Mouse (Mus musculus) frontal cortex, postnatal 14 days (tissue): ENCODE measurements at regions not wholly inside any gene's neighbourhood (a gene's known extent, or its start where the extent isn't known, plus 50 kb on each side); places are given as distances from the start of the nearest gene placed in this dataset.
A peak's percentile ranks its signal among the peaks of the same experiment; 100 is the strongest.
"Not testable (repeated sequence)": the region's sequence is repeated elsewhere in the genome, so short reads cannot be mapped to it uniquely, and the experiment has no call there.

Source experiments
- DNase-seq, 2 experiments: peaks; one replicate each; pipeline ENCODE4 v3.0.0; 2022; ENCODE audit warnings: low spot score in 2 of 2

DNA sequence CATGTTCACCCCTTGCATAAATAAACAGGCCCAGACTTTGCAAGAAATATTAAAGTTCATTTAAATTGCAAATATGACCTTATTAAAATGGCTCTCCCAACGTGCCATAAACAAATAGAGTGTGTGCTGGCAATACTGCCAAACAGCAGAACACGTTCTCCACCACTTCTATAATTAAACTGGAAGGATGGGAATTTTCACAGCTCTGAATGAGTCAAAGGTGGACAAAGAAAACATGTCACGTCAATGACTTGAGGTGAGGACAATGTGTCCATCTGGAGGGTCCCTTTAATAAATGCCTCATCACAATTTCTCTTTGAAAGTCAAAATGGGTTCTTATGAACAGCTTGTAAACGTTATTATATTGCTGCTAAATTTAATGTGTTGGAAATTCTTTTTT lies 114.8 kb downstream of the Galc start:
- DNase-seq = no peak

DNA sequence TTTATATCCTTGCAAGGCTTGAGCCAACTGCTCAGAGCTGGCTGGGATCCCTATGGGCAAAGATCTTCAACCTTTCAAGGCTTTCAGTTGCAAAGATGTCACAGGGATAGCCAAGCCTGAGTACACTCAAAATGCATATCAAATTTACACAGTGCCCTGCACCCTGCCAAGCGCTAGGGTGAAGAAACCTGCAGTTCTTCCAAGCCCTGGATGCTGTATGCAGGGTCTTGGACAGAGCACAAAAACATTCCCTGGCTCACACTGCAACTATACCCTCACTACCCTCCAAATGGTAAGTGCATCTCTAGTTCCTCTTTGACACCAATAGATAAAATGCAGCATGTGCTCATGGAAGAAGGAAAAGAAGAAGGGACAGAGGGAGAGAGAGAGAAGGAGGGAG lies 116.1 kb downstream of the Galc start:
- no peak for DNase-seq

DNA sequence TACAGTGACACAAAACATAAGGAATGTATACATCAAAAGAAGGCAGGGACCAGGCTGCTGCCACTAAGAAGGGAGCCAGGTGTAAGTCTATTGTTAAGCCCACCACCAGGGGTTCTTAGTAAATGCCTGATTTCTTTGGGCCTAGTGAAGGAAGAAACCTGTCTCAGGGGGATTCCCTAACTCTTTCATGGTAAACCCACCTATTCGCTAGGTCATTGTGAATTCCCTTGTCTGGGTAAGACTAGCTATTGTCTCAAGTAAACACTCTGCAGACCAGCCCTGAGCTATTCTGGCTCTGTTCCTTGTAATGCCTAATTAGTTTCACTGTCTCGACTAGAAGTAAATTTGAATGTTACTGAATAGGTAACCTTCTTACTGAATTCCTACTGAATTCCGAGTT lies 119.4 kb downstream of the Galc start:
- DNase-seq = not testable (repeated sequence)

DNA sequence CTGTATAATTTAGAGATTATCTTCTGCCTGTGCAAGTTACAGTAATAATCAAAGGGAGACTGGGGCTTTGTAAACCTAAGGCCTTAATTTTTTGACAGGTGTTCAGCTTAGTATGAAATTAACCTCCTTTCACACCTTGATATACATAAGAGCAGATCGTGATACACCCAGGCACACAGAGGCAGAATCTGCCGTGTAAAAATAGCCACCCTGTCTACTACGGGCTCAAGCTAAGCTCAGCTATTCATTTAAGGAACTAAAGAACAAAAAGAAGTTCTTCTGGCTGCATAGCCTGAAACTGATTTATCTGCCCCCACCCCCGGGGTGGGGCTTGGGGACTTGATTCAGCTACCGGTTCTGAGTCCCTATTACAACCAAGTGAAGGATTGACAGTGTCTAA lies 128.0 kb downstream of the Galc start:
- no peak for DNase-seq

DNA sequence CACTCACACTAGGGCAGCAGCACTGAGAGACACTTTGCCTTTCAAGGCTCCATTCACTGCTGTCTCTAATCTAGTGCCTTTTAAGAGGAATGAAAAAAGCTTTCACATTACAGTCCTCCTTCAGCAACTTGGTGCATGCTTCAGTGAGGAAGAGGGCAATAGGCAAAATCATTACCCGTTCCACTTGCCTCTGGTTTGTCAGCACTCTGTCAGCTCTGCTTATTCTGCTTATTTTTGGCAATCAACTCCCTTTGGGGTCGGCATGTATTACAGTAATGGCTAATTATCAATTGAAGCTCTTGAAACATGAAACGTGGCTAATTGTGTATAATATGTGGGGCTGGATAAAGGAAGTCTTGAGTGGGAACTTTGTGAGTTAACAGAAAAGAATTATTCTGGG lies 135.7 kb downstream of the Galc start:
- no peak for DNase-seq

DNA sequence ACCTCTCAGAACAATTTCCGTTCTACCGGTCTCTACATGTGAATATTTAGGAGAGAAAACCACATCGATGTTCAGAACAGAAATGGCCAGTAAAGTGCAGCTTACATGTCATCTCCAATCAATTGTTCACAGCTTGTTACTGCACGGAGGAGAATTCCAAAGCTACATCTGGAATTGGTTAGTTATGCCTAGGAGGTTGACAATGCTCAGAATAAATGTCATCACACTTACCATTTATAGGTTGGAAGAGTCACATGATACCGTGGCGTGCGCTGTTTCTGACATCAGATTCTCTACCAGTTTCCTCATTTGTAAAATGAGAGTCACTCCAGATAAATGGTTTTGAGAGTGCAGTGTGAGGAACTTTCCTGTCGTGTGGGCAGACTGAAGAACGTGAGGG lies 151.2 kb downstream of the Galc start:
- no peak for DNase-seq

DNA sequence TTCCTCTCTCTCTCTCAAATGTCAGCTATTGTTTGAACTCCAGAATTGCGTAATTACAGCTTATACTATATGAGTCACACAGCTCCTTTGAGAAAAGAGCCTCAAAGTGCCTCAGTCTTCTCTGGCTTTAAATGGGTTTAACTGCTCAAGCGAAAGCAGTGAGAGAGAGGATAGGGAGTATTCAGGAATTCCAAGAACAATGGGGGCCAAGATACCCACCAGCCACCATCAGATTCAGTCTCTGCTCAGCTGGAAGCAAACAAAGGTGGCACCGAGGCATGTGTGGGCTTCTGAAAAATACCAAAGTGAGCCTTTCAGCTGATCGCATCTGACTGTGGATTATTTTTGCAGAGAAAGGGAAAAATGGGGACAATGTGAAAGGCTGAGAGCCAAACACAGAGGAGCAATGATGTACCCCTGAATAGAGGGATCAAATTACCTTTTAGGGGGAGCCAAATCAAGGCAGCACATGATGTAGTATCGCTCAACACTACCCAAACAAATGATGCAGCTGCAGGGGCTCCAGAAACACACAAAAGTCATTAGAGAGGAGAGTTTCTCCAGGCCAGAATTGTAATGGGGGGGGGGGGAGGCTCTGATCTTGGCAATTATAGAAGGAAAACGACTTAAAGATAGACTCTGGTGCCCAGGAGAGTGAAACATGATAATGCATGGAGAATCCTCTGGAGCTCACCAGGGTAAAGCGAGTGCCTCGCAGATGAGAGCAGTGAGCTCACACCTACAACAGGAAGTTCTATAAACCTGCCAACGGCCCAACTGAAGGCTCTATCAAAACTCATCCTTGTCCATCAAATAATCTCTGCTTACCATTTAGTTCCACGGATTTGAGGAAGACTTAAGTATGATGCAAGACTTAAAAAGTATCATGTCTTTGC lies 152.2 kb downstream of the Galc start:
- DNase-seq = no peak

DNA sequence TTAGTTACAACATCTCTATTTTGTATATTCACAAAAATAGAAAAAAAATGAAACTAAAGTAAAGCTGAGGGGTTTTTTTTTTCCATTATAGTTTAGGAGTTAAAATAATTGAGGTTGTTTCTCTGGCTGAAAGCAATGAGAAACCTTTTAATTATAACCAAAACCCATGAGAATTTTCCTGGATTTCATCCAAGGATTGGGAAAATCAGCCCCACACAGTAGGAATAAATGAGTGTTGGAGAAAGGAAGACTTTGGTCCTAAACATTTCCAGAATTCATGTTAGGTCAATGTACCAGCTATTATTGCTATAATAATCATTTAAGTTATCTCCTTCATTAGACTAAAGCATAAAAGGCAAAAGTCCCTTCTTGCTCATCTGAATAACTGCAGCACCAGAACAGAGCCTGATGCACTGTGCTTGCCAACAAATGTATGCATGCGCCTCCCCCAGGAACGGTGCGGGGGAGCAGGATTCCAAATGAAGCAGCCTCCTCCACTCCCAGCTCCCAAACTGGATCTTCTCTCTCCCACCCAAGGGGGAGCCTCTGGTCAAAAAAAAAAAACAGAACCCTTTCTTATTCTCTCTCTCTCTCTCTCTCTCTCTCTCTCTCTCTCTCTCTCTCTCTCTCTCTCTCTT lies 153.0 kb downstream of the Galc start:
- peak; percentile 58 to 60 for DNase-seq

DNA sequence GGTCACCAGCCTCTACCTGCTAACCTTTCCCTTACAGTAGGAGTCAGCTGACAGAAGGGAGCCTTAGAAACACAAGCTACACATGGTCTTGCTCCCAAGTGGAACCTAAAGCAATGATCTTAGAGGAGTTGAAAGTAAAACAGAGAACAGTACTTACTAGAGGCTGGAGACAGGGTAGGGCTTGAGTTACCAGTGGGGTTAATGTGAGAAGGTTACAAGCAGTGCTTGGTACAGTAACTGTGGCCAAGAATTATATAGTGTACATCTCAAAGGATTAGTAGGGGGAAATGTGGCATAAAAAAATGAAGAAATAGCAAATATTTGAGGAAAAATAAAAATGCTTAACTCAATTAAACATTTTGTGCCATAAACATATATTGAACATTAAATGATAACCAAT lies 153.5 kb downstream of the Galc start:
- DNase-seq = no peak

DNA sequence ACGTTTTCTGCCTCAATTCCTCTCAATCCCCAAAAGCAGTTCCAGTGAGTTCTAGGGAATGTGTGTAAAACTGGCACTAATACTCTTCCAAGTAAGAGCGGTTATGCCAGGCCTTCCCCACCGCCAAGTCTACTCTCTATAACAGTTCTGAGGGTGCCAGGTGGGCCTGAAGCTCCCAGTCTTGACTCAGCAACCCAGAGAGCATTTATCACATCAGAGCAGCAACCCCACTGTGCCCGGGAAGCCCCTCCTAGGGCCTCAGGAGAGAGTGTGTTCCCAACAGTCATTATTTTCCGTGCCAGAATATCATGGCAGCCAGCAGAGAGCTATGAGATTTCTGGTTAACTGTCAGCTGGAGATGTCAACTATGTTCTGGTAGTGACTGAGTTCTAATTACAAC lies 169.1 kb downstream of the Galc start:
- DNase-seq = no peak

DNA sequence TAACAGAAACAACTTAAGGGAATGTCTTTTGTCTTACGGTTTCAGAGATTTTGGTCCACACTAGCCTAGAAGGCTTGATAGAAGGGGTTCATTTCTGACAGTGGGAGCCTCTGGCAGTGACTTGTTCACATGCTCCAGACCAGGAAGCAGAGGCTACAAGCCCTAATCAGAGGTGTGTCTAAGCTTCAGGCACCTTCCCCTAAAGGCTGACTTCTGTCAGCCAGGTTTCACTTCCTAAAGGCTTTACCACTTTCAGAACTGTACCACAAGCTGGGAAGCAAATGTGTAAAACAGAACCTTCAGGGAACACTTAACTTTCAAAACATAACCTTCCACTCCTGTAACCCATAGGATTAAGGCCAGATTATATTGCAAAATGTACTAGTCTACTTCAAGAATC lies 180.9 kb downstream of the Galc start:
- DNase-seq = no peak

DNA sequence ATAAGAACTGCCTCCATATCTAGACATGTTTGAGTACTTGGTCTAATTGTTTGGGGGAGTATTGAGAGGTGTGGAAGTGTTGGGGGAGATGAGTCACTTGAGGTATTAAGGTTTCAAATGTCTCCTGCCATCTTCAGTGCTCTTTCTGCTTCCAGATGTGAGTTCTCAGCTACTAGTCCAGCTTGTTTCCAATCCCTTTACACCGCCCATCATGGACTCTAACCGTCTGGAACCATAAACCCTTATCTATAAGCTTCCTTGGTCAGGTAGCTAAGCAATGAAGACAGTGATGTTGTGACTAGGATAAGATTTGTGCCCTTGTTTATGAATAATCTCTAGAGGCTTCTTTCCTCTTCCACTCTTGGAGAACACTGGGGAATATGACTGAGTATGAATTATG lies 183.7 kb downstream of the Galc start:
- DNase-seq = no peak

DNA sequence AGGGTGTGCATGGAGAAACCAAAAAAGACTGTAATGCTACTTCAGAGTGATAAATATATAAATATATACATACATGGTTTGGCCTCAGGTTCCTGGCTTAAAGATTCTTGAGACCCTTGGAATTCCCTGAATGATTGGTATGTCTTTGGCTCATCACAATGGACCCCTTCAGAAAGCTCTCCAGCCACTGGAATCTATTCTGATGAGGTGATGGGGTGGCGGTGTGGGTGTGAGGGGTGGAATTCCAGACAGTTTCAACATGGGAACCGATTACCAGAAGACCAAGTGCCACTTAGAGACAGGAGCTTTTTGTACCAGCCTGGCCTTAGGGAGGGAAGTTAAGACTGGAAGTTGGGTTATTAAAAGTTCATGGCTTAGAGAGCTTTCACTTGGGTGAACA lies 190.1 kb downstream of the Galc start:
- DNase-seq = no peak

DNA sequence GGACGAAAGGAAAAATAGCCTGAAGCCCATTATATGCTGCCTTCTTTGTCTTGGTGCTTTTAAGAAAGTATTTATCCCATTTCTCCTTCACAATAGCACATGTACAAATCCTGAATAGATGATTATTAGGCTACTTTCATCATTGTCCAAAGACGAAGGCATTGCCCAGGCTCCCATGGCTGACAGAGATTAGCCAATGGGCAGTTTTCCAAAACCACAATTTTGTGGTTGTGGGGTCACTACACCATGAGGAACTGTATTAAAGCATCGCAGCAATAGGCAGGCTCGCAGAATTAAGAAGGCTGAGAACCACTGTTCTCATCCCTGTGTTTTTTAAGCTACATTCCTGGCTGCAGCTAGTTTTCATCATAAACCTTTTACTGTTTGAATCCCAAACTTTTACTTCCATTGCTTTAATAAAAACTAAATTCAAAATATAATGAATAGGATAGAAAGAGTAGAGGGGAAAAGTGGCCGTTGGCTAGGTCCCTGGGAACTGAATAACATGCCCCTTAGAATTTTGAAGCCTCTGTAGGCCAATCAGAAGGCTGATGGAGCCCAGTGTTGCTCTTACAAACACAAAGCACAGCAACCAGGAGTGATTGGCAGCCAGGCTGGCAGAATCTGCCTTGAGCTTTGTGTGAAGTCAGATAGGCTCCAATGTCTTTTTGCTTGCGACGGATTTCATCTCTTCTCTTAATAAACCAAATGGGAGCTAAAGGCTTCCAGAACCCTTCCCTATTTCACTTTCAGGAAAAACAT lies 199.7 kb downstream of the Galc start:
- no peak for DNase-seq

DNA sequence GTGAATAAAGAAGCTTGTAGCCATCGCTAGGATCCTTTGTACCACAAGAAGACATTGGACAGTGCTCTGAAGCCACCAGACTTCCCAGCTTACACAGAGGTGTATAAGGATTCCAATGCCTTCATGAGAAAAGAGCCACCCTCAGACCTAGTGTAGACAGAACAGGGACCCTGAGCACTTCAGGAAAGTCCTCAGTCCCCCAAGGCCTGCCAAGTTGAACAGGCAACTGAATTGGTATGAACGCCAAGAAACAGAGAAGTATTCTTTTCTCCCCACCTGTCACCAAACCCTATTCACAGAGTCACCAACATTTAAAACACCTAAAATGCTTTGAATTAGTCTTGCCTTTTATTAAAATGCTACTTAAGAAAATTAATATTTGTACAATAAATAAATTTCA lies 200.3 kb downstream of the Galc start:
- no peak for DNase-seq

DNA sequence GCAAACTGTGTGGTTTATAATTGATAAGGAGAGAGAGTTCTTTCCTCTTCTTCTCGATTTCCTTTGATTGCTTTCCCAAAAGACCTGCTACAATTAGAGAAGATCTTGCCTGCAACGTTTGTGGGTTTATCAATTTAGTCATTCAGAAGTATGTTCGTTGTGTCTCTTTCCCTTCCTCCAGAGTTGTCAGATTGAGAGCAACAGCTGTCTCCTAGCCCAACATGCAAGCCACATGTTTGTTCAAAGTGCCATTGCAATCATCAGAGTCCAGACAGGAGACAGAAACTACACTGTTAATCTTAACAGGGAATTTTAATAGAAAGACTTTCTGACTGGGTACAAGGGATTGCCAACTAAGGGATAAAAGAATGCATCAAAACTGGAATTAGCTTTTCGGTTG lies 208.3 kb downstream of the Galc start:
- DNase-seq = no peak

DNA sequence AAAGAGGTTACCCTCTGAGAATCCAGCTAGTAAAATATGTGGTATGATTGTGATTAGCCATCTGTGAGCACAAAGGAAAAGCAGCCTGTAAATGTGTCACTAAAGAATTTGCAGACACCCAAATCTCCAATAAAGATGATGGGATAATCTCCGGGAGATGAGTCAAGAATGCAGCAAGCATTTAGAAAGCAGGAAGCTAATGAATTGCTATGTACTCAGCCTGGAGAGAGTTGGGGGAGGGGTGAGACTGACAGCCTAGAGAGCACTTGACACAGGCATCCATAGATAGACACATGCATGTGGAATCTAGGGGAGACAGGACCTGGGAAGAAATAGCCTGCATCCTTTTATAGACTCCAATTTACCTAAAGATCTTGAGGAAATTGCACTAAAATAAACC lies 208.8 kb downstream of the Galc start:
- DNase-seq = no peak

DNA sequence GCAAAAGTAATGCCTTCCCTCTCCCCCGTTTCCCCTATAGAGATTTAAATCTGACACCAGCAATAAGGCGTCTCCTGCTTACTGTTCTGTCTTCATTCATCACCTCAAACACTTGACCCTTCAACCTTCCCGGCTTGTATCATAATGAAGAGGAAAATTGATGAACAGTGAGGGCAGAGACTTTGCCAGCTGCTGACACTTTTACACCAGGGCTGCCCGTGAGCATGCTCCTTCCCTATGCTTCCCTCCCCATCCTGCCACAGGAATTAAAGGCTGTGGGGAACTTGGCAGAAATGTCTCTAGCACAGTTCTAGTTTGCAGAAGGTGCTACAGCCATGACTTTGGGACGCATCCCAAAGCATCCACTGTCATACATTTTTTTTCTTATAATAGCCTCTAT lies 209.2 kb downstream of the Galc start:
- DNase-seq = no peak

DNA sequence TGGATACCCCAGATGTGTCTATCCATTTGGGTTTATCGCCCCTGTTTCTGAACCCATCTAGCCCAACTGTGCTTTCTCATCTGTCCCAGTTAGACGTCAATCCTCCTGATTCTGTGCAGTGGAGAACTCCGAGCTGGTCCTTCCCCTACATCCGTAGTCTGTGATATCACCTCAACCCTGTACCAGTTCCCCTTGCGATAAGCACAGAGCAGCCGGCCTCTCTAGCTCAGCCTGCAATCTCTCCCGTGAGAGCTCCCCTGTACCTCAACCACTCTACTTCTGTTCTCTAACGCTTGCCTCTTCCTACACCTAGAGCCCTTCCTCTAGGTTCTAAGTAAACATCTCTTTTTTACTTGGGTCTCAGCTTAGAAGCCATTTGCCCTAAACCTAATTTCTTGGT lies 211.5 kb downstream of the Galc start:
- DNase-seq = no peak

DNA sequence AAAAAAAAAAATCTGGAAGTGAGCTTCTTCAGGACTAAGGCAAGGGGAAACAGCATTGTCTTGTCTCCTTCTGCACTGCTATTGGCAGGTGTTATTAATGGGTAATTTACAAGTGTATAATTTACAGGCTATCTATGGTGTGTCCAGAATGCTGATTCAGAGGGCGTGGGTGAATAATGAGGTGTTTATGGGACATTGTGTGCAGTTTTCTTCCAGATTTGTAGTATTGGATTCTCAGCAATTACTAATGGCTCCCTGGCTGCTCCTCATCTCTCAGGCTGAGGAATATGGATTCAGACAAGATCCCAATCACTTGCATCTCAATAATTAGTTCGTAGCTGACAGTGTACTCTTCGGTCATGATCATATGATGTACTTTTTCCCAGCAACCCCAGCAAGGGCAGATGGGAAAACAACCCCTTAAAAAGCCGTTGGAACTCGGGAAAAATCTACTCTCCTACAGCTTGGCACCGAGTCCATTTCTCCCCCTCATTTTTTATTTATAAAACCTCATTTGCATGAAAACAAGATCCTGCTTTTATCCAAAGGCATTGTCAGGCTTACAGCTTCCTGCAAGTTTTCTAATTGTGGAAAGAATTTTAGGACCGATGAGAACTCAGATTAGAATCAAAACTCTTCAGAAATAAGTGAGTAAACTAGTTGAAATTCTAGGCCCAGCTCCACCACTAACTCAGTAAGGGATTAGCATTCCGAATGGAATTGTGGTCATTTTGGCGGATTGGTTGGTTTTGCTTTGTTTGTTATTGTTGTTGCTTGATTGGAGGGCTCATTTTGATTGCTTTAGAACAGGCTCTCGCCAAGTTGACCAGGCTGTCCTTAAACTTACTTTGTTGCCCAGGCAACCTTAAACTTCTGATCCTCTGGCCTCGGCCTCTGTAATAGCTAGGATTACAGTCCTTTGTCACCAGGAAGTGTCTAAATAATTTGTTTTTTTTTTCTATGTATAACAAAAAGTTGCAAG lies 212.5 kb downstream of the Galc start:
- DNase-seq = no peak

DNA sequence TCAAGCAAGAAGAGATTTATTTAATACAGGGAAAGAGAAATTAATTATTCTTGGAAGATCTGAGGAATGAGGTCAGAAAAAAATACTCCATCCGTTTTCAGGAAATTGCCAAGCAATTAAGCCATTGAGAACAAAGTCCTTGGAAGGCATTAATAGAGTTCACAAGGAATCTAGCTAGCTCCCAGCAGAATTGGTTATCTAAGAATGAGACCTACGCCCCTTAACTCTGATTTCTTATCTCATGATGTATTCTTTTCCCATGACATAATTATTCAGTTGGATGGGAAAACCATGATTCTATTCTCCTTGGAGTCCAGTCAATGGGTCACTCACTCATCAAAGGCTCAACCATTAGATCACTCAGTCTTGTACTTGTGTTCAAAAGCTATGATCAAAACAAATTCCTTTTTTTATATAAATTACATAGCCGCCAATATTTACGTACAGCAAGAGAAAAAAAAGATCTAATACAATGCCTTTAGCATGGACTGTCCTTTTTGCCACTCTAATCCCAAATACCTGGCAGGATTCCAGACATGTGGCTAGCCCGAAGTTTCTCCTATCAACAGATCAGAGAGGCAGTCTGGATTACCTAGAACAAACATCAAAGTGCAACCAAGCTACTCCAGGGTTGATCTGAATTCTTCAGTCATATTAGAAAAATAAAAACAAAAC lies 213.3 kb downstream of the Galc start:
- no peak for DNase-seq
